Mouse (Mus musculus) lung, embryonic 14.5 days (tissue): ENCODE data around the gene Icmt. TPM values are rescaled to one million over a fixed set of nuclear protein-coding genes. Genes with fewer than 3 reads are reported as not detected.

ENCODE experiments used
- ATAC-seq: fragments of 200-750 bp; cut with Nextera tagmentation; 2 replicates; pipeline ENCODE4 v1.8.0; 2017; ENCODE audit warnings: mild to moderate bottlenecking, moderate TSS enrichment, moderate library complexity; ENCODE audit not compliant: insufficient read depth
- DNase-seq: peaks from one replicate; pipeline ENCODE4 v3.0.0-alpha.2; 2015
- H3K27ac ChIP-seq: fragments of 300-500 bp; sonication (generic); 2 replicates; pipeline ENCODE4 v1.5.1; 2014; ENCODE audit warnings: low read depth, mild to moderate bottlenecking, moderate library complexity
- H3K27me3 ChIP-seq: fragments of 300-500 bp; sonication (generic); 2 replicates; pipeline ENCODE4 v1.6.1; 2014; ENCODE audit warnings: low read length, control low read depth; ENCODE audit not compliant: insufficient read depth
- H3K36me3 ChIP-seq: fragments of 300-500 bp; sonication (generic); 2 replicates; pipeline ENCODE4 v1.6.1; 2014; ENCODE audit warnings: control low read depth; ENCODE audit not compliant: insufficient read depth
- H3K4me1 ChIP-seq: fragments of 300-500 bp; sonication (generic); 2 replicates; pipeline ENCODE4 v1.6.1; 2014; ENCODE audit warnings: antibody characterized with exemption, control low read depth; ENCODE audit not compliant: insufficient read depth
- H3K4me2 ChIP-seq: fragments of 300-500 bp; sonication (generic); 2 replicates; pipeline ENCODE4 v1.6.1; 2014; ENCODE audit warnings: mild to moderate bottlenecking
- H3K4me3 ChIP-seq: fragments of 300-500 bp; sonication (generic); 2 replicates; pipeline ENCODE4 v1.5.1; 2014; ENCODE audit warnings: low read depth, low read length
- H3K9ac ChIP-seq: fragments of 300-500 bp; sonication (generic); 2 replicates; pipeline ENCODE4 v1.6.1; 2014
- H3K9me3 ChIP-seq: fragments of 300-500 bp; sonication (generic); 2 replicates; pipeline ENCODE4 v1.6.1; 2016; ENCODE audit warnings: low read depth, low read length, control low read depth
- CTCF ChIP-seq: IDR thresholded peaks from 2 replicates; pipeline ENCODE4 v1.5.1; 2016; ENCODE audit warnings: antibody characterized with exemption, low read depth
- WGBS: fragments of 180-500 bp; shearing (Covaris S2); extraction: QIAGEN DNeasy Blood & Tissue Kit; methylation state at CpG from one replicate; pipeline ENCODE4 v1.1.7; 2014; 5-methylcytosine and 5-hydroxymethylcytosine counted together
- polyA plus RNA-seq: library from polyadenylated mRNA; unstranded; fragments of >200 nt; fragmentation: Nextera tagmentation; extraction: Ambion mirVana; gene quantifications from 2 replicates; pipeline ENCODE4 v1.2.1, GENCODE M21; 2014

Gene Icmt
- polyA plus RNA-seq, 1 experiment from 2014 or later = 31.8 TPM

DNA sequence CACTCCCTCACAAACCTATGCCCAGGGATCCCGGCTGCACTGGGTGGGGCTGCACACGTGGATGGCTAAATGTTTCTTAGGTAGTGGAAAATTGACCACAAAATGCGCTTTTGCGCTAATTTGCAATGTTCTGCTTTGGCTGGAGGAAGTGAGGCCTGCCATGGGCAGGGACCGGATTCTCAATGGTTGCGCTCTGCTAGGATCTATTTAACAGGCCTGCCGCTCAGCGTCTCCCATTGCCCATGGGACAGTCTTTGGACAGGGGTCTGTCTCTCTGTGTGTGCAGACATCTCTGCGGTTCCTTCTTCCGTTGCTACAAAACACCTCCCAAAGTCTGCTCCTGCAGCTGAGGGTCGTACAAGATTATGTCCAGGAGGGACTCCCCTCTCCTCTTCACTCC is 6.0 kb upstream of the Icmt start:
- Histone ChIP-seq H3K4me3 (no peak overlapping the region), H3K27me3 (peaks cover 62% of the 10 kb centered on the region), H3K9ac (no peak overlapping the region), H3K4me2 (no peak overlapping the region), H3K4me1 (no peaks in the 10 kb centered on the region; the same call in 1 of the 2 replicates), H3K9me3 (no peaks in the 10 kb centered on the region), H3K27ac (no peak overlapping the region), H3K36me3 (no peaks in the 10 kb centered on the region)
- WGBS = 30% methylated on average over 11 of the region's 11 CpGs
- DNase-seq (no peak), ATAC-seq (no peak)
- no peak for TF ChIP-seq CTCF

DNA sequence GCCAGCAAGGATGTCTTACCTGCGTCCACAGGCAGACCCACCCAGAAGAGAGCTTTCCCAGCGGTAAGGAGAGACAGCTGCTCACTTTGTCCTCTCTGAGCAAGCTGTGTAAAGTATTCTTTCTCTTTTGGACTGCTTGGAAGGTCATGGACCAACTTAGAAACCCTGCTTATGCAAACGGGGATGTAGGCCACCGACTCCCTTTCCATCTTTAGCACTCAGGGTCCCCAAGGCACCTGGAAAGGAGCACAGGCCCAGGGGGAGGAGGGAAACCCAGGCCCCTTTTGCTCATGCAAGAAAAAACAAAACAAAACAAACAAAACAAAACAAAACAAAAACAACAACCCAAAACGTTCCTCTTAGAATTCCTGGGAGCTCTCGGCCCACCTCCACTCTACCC is 5.5 kb upstream of the Icmt start, which contains the start of gene Hes3:
Gene Hes3 (minus strand): TSS at position 101 of the 400 bp plus-strand sequence.
- no peaks in the 10 kb centered on the region; the same call in 1 of the 2 replicates for H3K4me1 ChIP-seq
- H3K4me3 ChIP-seq = peak within 1 kb of the TSS; percentile 19
- DNase-seq = no peak
- H3K4me2 ChIP-seq = peak within 1 kb of the TSS; percentile 35; the same call in 1 of the 2 replicates
- no peak for TF ChIP-seq CTCF
- H3K27me3 ChIP-seq = peaks cover 57% of the 10 kb centered on the region
- ATAC-seq = no peak
- 37% methylated on average over 6 of the region's 6 CpGs for WGBS
- H3K9ac ChIP-seq = no peak within 1 kb of the TSS
- H3K36me3 ChIP-seq = no peaks in the 10 kb centered on the region
- H3K27ac ChIP-seq = no peak within 1 kb of the TSS
- H3K9me3 ChIP-seq = no peaks in the 10 kb centered on the region

DNA sequence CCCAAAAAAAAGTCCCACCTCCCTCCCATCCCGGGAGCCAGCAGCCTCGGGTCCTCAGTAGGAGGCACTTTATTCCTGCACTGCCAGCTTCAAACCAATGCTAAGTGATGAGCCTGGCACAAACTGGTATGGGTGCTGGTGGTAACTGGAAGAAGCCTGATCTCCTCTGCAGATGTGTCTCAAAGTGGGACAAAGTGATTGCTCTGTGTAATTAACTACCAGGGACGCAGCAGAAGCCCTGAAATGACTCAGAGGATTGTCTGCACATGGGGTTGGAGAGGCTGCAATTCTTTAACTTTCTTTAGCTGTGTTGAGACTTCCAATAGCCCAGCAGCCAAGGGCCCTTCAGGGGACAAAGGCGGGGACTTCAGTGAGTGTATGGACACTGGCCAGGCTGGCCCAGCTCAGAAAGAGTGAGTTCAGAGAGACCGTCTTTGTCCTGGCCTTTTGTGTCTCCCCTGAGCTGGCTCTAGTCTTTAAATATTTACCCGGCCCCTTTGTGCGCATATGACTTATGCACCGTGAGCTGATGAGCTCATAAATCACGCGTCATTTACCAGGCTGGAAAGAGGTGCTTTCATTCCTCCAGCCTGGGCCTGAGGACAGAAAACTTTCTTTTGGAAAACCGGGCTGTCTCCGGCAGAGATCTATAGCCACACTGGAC is 4.8 kb upstream of the Icmt start:
- Histone ChIP-seq H3K27ac (no peak overlapping the region), H3K4me1 (no peaks in the 10 kb centered on the region; the same call in 1 of the 2 replicates), H3K27me3 (peaks cover 50% of the 10 kb centered on the region), H3K9ac (no peak overlapping the region), H3K4me2 (no peak overlapping the region), H3K9me3 (no peaks in the 10 kb centered on the region), H3K4me3 (no peak overlapping the region), H3K36me3 (no peaks in the 10 kb centered on the region)
- WGBS = 16% methylated on average over 12 of the region's 12 CpGs
- DNase-seq (no peak), ATAC-seq (no peak)
- TF ChIP-seq CTCF = no peak

DNA sequence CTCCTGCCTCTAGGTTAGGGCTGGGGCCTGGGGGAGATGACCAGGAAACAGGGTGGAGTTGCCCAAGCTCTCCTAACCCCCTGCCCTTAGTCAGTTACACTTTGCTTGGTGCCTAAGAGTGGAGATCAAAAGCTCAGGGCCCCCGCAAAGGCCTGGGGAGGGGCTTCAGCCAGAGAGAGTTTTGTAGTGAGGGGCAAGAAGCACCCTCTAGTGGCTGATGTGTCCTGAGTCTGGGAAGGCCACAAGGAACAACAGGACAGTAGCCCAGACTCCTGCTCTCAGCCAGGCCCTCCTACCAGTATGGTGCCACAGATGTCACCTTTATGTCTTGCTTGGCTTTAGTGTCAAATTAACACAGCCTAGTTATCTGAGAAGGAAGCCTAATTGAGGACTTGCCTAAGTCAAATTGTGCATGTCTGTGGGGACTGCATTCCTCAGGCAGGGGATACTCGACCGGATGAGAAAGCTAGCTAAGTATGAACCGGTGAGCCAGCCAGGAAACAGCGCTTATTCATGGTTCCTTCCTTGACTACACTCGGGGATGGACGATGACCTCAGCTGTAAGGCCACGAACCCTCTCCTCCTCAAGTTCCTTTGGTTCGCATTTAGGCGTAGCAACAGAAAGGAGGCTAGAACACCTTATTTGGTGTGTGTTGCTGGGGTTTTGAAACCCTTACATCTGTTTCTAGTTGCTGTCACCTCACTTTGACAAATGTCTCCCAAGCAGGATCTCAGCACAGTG is 2.7 kb upstream of the Icmt start:
- Histone ChIP-seq H3K4me1 (peaks cover 8% of the 10 kb centered on the region), H3K9me3 (no peaks in the 10 kb centered on the region), H3K4me3 (no peak overlapping the region), H3K36me3 (no peaks in the 10 kb centered on the region; the same call in 1 of the 2 replicates), H3K4me2 (no peak overlapping the region), H3K9ac (no peak overlapping the region), H3K27ac (no peak overlapping the region), H3K27me3 (peaks cover 36% of the 10 kb centered on the region)
- 43% methylated on average over 10 of the region's 10 CpGs for WGBS
- TF ChIP-seq CTCF = peak; percentile 45; the same call in 1 of the 2 replicates
- ATAC-seq (no peak), DNase-seq (peak; percentile 47)

DNA sequence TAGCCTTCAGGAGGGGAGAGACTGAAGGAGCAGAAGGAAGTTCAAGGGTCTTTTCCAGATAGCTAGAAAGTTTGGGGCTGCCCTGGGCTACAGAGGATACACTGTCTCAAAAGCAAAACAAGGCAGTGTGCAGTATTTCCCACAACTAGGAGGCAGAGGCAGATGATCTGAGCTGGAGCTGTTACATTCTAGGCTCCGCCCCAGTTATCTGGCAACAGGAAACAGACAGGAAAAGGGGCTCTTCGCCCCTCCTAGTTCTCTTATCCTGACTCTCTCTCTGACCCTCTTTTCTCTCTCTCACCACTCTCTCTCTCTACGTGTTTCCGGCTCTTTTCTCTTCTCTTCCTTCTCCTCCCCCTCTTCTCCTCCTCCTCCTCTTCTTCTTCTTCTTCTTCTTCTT is 1.1 kb upstream of the Icmt start:
- H3K27me3 ChIP-seq = peaks cover 20% of the 10 kb centered on the region
- peaks cover 14% of the 10 kb centered on the region; the same call in 1 of the 2 replicates for H3K36me3 ChIP-seq
- peak overlapping the region; percentile 21; the same call in 1 of the 2 replicates for H3K27ac ChIP-seq
- H3K9ac ChIP-seq = no peak overlapping the region
- no peak for TF ChIP-seq CTCF
- H3K4me1 ChIP-seq = peaks cover 8% of the 10 kb centered on the region
- no peaks in the 10 kb centered on the region for H3K9me3 ChIP-seq
- H3K4me3 ChIP-seq = no peak overlapping the region
- DNase-seq (peak; percentile 63), ATAC-seq (no peak)
- WGBS = 18% methylated on average over 4 of the region's 4 CpGs
- H3K4me2 ChIP-seq = peak overlapping the region; percentile 8; the same call in 1 of the 2 replicates

DNA sequence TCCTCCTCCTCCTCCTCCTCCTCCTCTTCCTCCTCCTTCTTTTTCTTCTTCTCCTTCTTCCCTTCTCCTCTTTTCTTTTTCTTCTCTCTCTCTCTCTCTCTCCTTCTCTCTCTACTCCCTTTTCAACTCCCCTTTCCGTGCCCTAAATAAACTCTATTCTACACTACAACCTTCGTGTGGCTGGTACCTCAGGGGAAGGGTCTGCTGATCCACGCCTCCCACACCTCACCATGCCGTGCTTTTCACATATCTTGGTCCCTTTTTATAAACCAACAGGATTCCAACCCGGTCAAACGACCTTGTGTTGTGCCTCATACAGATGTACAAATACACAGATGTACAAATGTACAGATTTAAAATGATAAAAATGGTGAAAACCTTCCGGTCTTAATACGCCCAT is 656 bp upstream of the Icmt start:
- ATAC-seq (no peak), DNase-seq (no peak)
- Histone ChIP-seq H3K4me2 (peak overlapping the region; percentile 73), H3K27ac (no peak overlapping the region), H3K36me3 (peaks cover 19% of the 10 kb centered on the region; the same call in 1 of the 2 replicates), H3K9me3 (no peaks in the 10 kb centered on the region), H3K4me1 (peaks cover 8% of the 10 kb centered on the region), H3K27me3 (peaks cover 16% of the 10 kb centered on the region), H3K9ac (peak overlapping the region; percentile 49; the same call in 1 of the 2 replicates), H3K4me3 (peak overlapping the region; percentile 95)
- 9% methylated on average over 8 of the region's 8 CpGs for WGBS
- TF ChIP-seq CTCF = no peak

DNA sequence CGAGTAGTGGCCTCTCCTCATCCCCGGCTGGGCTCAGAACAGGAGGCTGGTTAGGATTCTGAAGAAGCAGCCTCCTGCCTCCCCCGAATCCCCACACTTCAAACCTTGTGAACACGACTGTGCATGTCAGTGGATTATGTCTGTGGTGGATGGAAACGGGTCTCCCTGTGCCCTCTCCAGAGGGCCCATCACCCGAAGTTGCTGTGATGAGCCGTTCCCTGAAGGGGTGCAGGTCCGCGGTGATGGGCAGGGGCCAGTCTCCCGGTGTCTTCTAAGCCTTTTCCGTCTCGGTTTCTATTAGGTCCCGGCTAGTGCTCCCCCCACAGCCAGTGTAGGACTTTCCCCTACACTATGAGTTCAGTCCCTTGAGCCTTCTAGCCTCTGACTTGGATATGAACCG is 1.8 kb downstream of the Icmt start:
- Histone ChIP-seq H3K36me3 (peaks cover 40% of the 10 kb centered on the region), H3K27ac (no peak overlapping the region), H3K4me1 (peaks cover 8% of the 10 kb centered on the region), H3K4me2 (peak overlapping the region; percentile 95; the same call in 1 of the 2 replicates), H3K27me3 (no peaks in the 10 kb centered on the region), H3K4me3 (no peak overlapping the region), H3K9ac (peak overlapping the region; percentile 93), H3K9me3 (no peaks in the 10 kb centered on the region)
- no peak for TF ChIP-seq CTCF
- ATAC-seq = no peak
- DNase-seq = no peak
- 81% methylated on average over 14 of the region's 14 CpGs for WGBS
